Mouse (Mus musculus) cortical plate, adult 2 months (tissue): ENCODE measurements around the gene Gstp1.

Source experiments
- CTCF ChIP-seq: fragments of 200-500 bp; IDR thresholded peaks from 2 replicates; pipeline ENCODE4 v1.5.1; 2011; ENCODE audit warnings: mild to moderate bottlenecking, control low read depth, low read length; ENCODE audit not compliant: insufficient read depth; ENCODE audit errors: extremely low read depth
- POLR2A ChIP-seq: fragments of 200-500 bp; IDR thresholded peaks from 2 replicates; pipeline ENCODE4 v1.6.1; 2011; ENCODE audit warnings: mild to moderate bottlenecking, low read length, control low read depth; ENCODE audit not compliant: insufficient read depth; ENCODE audit errors: extremely low read depth

GRCm38 (mm10) chr19:4047859-4048258 lies 10.1 kb upstream of the Gstp1 start:
- TF ChIP-seq POLR2A (no peak), CTCF (peak; percentile 71)
